Mouse (Mus musculus) thymus, adult 18-20 months (tissue): ENCODE results near the gene Treh.
A peak's percentile ranks its signal among the peaks of the same experiment; 100 is the strongest.

Source experiments
- DNase-seq, 2 experiments: peaks; one replicate each; pipeline ENCODE4 v3.0.0; 2022; ENCODE audit warnings: mixed read lengths in 2 of 2

Treh gene

GRCm38 (mm10) chr9:44717822-44718242 is 44.8 kb downstream of the Treh start:
- no peak for DNase-seq

GRCm38 (mm10) chr9:44718937-44719631 is 46.1 kb downstream of the Treh start:
- no peak for DNase-seq

- no peak for DNase-seq
Observed at GRCm38 (mm10) chr9:44719632-44720357, 46.8 kb downstream of the Treh start.

GRCm38 (mm10) chr9:44720358-44721153 is 47.5 kb downstream of the Treh start:
- DNase-seq, result no peak

- peak; percentile 46 to 49 for DNase-seq
Observed at GRCm38 (mm10) chr9:44721154-44721876, 48.3 kb downstream of the Treh start.

GRCm38 (mm10) chr9:44721877-44722186 is 48.8 kb downstream of the Treh start:
- DNase-seq, result no peak

- no peak for DNase-seq
Observed at GRCm38 (mm10) chr9:44722575-44722974, 49.5 kb downstream of the Treh start.

- DNase-seq, result no peak
Observed at GRCm38 (mm10) chr9:44723008-44723407, 50.0 kb downstream of the Treh start.

- no peak for DNase-seq
Observed at GRCm38 (mm10) chr9:44723521-44724041, 50.5 kb downstream of the Treh start.

- no peak for DNase-seq
Observed at GRCm38 (mm10) chr9:44724223-44724622, 51.2 kb downstream of the Treh start.

GRCm38 (mm10) chr9:44724665-44725064 is 51.6 kb downstream of the Treh start:
- DNase-seq, result no peak

- no peak for DNase-seq
Observed at GRCm38 (mm10) chr9:44726431-44727146, 53.6 kb downstream of the Treh start.

- DNase-seq, result no peak
Observed at GRCm38 (mm10) chr9:44727441-44727840, 54.4 kb downstream of the Treh start.

- DNase-seq, result no peak
Observed at GRCm38 (mm10) chr9:44732130-44732549, 59.1 kb downstream of the Treh start.

GRCm38 (mm10) chr9:44732921-44733530 is 60.0 kb downstream of the Treh start:
- DNase-seq, result no peak

GRCm38 (mm10) chr9:44733671-44734523 is 60.9 kb downstream of the Treh start:
- DNase-seq, result peak in 1 of 2 experiments; percentile 30

GRCm38 (mm10) chr9:44734524-44735494 is 61.8 kb downstream of the Treh start, which contains the start of gene Phldb1:
Gene Phldb1 (minus strand): TSS chr9:44735198.
- DNase-seq, result peak; percentile 40 to 50

- no peak for DNase-seq
Observed at GRCm38 (mm10) chr9:44735886-44736285, 62.9 kb downstream of the Treh start.
